Mouse (Mus musculus): Measurements from ENCODE around the gene Megf6. TPM values are rescaled to one million over a fixed set of nuclear protein-coding genes. Genes with fewer than 3 reads are reported as not detected.

Megf6 gene
- polyA plus RNA-seq, 1 experiment from 2014 or later: 7.4 TPM

DNA sequence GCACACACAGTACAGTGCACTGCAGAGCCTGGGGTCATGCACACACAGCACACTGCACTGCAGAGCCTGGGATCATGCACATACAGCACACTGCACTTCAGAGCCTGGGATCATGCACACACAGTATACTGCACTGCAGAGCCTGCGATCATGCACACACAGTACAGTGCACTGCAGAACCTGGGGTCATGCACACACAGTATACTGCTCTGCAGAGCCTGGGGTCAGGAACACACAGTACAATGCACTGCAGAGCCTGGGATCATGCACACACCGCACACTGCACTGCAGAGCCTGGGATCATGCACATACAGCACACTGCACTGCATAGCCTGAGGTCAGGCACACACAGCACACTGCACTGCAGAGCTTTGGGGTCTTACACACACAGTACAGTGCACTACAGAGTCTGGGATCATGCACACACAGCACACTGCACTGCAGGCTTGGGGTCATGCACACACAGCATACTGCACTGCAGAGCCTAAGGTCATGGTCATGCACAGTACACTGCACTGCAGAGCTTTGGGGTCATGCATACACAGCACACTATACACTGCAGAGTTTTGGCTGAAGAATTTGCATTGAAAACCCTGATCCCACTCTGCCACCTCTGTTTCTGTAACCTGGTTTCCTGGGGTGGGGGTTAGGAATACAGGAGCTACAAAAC, 141.7 kb downstream of the Megf6 start:
- ATAC-seq (ENCODE audit: low read depth): peak; percentile 55; the same call in 1 of the 2 replicates
- Histone ChIP-seq H3K4me2 (no peak overlapping the region), H3K4me3 (no peak overlapping the region), H3K9me3 (no peaks in the 10 kb centered on the region), H3K27me3 (no peaks in the 10 kb centered on the region), H3K36me3 (no peaks in the 10 kb centered on the region), H3K4me1 (replicated peaks) (peaks cover 5% of the 10 kb centered on the region), H3K27ac (replicated peaks) (peak overlapping the region; percentile 47), H3K9ac (no peak overlapping the region)
- 87% methylated on average over 2 of the region's 2 CpGs for WGBS

DNA sequence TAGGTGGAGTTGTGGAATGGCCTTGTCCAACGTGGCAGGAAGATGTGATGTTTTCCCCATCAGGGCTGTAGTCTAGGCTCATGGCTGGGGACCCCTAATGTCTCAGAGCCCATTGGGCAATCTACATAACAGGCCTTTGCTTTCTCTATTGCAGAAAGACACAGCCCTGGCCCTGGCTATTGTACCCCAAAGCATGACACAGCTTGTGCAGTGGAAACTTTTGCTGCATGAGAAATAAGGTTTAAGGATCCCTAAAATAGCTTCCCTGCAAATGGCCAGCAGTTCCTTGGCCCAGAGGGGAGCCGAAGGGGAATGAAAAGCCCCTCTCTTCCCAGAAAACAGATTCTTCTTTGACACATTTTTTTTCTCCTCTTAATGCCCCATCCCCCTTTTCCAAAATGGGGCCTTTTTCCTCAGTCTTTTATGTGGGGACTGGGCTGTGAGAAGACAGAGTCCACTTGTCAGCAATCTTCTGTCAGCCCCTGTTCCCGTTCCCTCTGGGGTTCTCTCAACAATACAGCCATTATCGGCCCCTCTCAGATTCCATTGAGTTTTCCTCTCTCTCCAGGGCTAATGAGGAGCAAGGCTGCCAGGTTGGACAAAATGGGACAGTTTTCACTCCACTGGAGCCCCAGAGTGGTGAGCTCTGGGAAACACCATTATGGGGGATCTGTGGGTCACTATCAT, 142.5 kb downstream of the Megf6 start:
- ATAC-seq (ENCODE audit: low read depth): peak; percentile 62
- Histone ChIP-seq H3K27me3 (no peaks in the 10 kb centered on the region), H3K36me3 (no peaks in the 10 kb centered on the region), H3K9me3 (no peaks in the 10 kb centered on the region), H3K4me1 (replicated peaks) (peaks cover 5% of the 10 kb centered on the region), H3K4me2 (no peak overlapping the region), H3K4me3 (no peak overlapping the region), H3K27ac (replicated peaks) (peak overlapping the region; percentile 67), H3K9ac (no peak overlapping the region)
- 39% methylated on average over 4 of the region's 4 CpGs for WGBS

DNA sequence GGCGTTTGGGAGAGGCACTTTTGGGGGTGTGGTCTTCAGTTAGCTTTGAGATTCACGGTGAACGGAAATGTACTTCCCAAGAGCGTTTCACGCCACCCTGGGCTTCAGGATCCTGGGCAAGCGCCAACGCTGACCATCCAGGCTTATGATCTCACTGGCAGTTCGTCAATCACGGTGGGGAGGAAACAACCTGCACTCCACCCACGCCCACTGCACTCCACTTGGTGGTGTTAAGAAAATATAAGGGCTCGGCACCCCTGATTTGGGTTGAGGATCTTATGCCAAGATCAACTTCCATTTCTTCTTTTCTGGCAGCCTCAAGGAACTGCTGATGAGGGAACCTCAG, 143.1 kb downstream of the Megf6 start:
- WGBS: 78% methylated on average over 11 of the region's 11 CpGs
- Histone ChIP-seq H3K4me1 (replicated peaks) (peaks cover 5% of the 10 kb centered on the region), H3K36me3 (no peaks in the 10 kb centered on the region), H3K4me3 (no peak overlapping the region), H3K27ac (replicated peaks) (peak overlapping the region; percentile 67), H3K9ac (no peak overlapping the region), H3K9me3 (no peaks in the 10 kb centered on the region), H3K4me2 (no peak overlapping the region), H3K27me3 (no peaks in the 10 kb centered on the region)
- no peak for ATAC-seq (ENCODE audit: low read depth)

Other genes with a start within 250 kb of the Megf6 start
- gene A430005L14Rik, start 213.5 kb upstream of the Megf6 start, polyA plus RNA-seq (2015; fragmentation: Nextera tagmentation; extraction: Ambion mirVana): 60.9 and 61.5 TPM in 2 replicates
- gene Dffb, start 195.6 kb upstream of the Megf6 start, polyA plus RNA-seq (2015; fragmentation: Nextera tagmentation; extraction: Ambion mirVana): 10.9 and 12.8 TPM in 2 replicates
- gene Cep104, start 195.5 kb upstream of the Megf6 start, polyA plus RNA-seq (2015; fragmentation: Nextera tagmentation; extraction: Ambion mirVana): 16.4 and 19.8 TPM in 2 replicates
- gene Lrrc47, start 159.0 kb upstream of the Megf6 start, polyA plus RNA-seq (2015; fragmentation: Nextera tagmentation; extraction: Ambion mirVana): 24.0 and 25.2 TPM in 2 replicates
- gene Smim1, start 144.5 kb upstream of the Megf6 start, polyA plus RNA-seq (2015; fragmentation: Nextera tagmentation; extraction: Ambion mirVana): 7.8 and 9.3 TPM in 2 replicates
- gene Ccdc27, start 128.1 kb upstream of the Megf6 start, polyA plus RNA-seq (2015; fragmentation: Nextera tagmentation; extraction: Ambion mirVana): not detected in 2 replicates
- gene Trp73, start 30.5 kb upstream of the Megf6 start, polyA plus RNA-seq (2015; fragmentation: Nextera tagmentation; extraction: Ambion mirVana): 0.12 TPM in 1 of 2 replicates, not detected in the other
- 42.5 and 45.2 TPM in 2 replicates for gene Wrap73, start 28.4 kb upstream of the Megf6 start, polyA plus RNA-seq (2015; fragmentation: Nextera tagmentation; extraction: Ambion mirVana)
- gene Tprgl, start 10.1 kb upstream of the Megf6 start, polyA plus RNA-seq (2015; fragmentation: Nextera tagmentation; extraction: Ambion mirVana): 178 and 191 TPM in 2 replicates
- 1.1 and 1.2 TPM in 2 replicates for gene Arhgef16, start 130.9 kb downstream of the Megf6 start, polyA plus RNA-seq (2015; fragmentation: Nextera tagmentation; extraction: Ambion mirVana)
- gene B230104I21Rik, start 165.4 kb downstream of the Megf6 start, polyA plus RNA-seq (2015; fragmentation: Nextera tagmentation; extraction: Ambion mirVana): not detected in 2 replicates

All from neural tube, embryonic 13.5 days (tissue).